Mouse (Mus musculus): ENCODE data around the gene Cd99l2. TPM values are rescaled to one million over a fixed set of nuclear protein-coding genes. Genes with fewer than 3 reads are reported as not detected.

The Cd99l2 gene
- polyA plus RNA-seq, 2 experiments, result 28.2 to 30.6 TPM

- H3K27ac ChIP-seq (replicated peaks; ENCODE audit: low read depth, low read length), result no peak overlapping the region
- no peaks in the 10 kb centered on the region for H3K9me3 ChIP-seq (ENCODE audit: control insufficient read depth, low read length)
- H3K9ac ChIP-seq (ENCODE audit: low read depth, low read length, severe bottlenecking), result no peak overlapping the region
- H3K4me1 ChIP-seq (ENCODE audit: control insufficient read depth, insufficient read depth, low read length), result no peaks in the 10 kb centered on the region; the same call in 1 of the 2 replicates
- peak; percentile 53; the same call in 1 of the 2 replicates for ATAC-seq (ENCODE audit: low FRiP score, low read depth)
- WGBS, result 46% methylated on average over 6 of the region's 6 CpGs
- H3K4me3 ChIP-seq (replicated peaks; ENCODE audit: low read length), result no peak overlapping the region
- H3K36me3 ChIP-seq (ENCODE audit: control insufficient read depth, insufficient read depth, low read length), result no peaks in the 10 kb centered on the region
- no peaks in the 10 kb centered on the region for H3K27me3 ChIP-seq (ENCODE audit: control insufficient read depth, insufficient read depth, low read length)
- TF ChIP-seq POLR2A (IDR thresholded peaks at IDR 0.05; ENCODE audit: borderline replicate concordance, extremely low read depth, insufficient read depth, insufficient read length), result no peak
- DNase-seq (ENCODE audit: low spot score), result peak; percentile 16
- no peak overlapping the region for H3K4me2 ChIP-seq (replicated peaks; ENCODE audit: low read depth, low read length, severe bottlenecking)
Observed at GRCm38 (mm10) chrX:71528646-71529045, 36.0 kb upstream of the Cd99l2 start.

DNA sequence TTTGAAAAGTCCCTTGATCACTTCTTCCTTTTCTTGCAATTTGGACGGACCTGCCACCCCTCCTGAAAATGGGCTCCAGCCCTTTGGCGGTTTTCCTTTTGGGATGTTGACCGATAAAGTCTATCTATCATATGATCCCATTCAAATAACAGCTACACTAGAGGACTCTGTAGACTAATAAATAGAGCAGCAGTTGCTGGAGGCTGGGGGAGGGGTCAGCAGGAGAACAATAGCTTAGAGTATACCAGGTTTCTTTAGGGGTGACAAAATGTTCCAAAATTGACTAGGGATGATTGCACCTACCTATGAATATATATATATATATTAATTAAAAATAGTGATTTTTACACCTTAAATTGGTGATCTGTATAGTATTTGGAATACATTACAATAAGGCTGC, 35.5 kb upstream of the Cd99l2 start:
- Histone ChIP-seq H3K4me2 (replicated peaks; ENCODE audit: low read depth, low read length, severe bottlenecking) (no peak overlapping the region), H3K4me1 (ENCODE audit: control insufficient read depth, insufficient read depth, low read length) (no peaks in the 10 kb centered on the region; the same call in 1 of the 2 replicates)
- 40% methylated on average over 3 of the region's 3 CpGs for WGBS

DNA sequence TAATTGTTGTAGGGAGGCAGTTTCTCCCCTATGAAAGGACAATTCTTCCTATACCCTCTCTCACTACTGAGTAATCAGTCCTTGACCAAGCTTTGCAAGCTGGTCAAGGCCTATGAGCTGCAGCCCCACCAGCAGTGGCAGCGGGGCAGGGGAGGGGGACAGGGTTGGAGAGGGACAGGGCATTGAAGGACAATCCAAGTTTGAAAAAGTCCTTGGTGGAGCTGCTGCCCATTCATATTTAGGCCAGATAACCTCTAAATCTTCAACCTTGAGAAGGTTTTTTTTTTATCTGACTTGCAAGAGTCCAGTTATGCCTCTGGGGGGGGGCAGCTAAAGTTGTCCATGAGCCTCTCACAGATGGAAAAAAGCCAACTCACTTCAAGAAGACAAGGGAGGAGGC, 34.8 kb upstream of the Cd99l2 start:
- Histone ChIP-seq H3K9me3 (ENCODE audit: control insufficient read depth, low read length) (no peaks in the 10 kb centered on the region), H3K27ac (replicated peaks; ENCODE audit: low read depth, low read length) (no peak overlapping the region), H3K9ac (ENCODE audit: low read depth, low read length, severe bottlenecking) (no peak overlapping the region), H3K4me2 (replicated peaks; ENCODE audit: low read depth, low read length, severe bottlenecking) (no peak overlapping the region), H3K4me1 (ENCODE audit: control insufficient read depth, insufficient read depth, low read length) (no peaks in the 10 kb centered on the region; the same call in 1 of the 2 replicates), H3K36me3 (ENCODE audit: control insufficient read depth, insufficient read depth, low read length) (no peaks in the 10 kb centered on the region), H3K4me3 (replicated peaks; ENCODE audit: low read length) (no peak overlapping the region), H3K27me3 (ENCODE audit: control insufficient read depth, insufficient read depth, low read length) (no peaks in the 10 kb centered on the region)
- no peak for TF ChIP-seq POLR2A (IDR thresholded peaks at IDR 0.05; ENCODE audit: borderline replicate concordance, extremely low read depth, insufficient read depth, insufficient read length)
- no peak for ATAC-seq (ENCODE audit: low FRiP score, low read depth)
- DNase-seq (ENCODE audit: low spot score), result no peak
- 100% methylated on average over 1 of the region's 1 CpGs for WGBS

More for the DNA sequence above, 35.5 kb upstream of the Cd99l2 start:
- Histone ChIP-seq H3K27ac (replicated peaks; ENCODE audit: low read depth, low read length) (no peak overlapping the region), H3K4me3 (replicated peaks; ENCODE audit: low read length) (no peak overlapping the region), H3K27me3 (ENCODE audit: control insufficient read depth, insufficient read depth, low read length) (no peaks in the 10 kb centered on the region), H3K36me3 (ENCODE audit: control insufficient read depth, insufficient read depth, low read length) (no peaks in the 10 kb centered on the region), H3K9ac (ENCODE audit: low read depth, low read length, severe bottlenecking) (no peak overlapping the region), H3K9me3 (ENCODE audit: control insufficient read depth, low read length) (no peaks in the 10 kb centered on the region)
- ATAC-seq (ENCODE audit: low FRiP score, low read depth), result no peak
- TF ChIP-seq POLR2A (IDR thresholded peaks at IDR 0.05; ENCODE audit: borderline replicate concordance, extremely low read depth, insufficient read depth, insufficient read length), result no peak
- DNase-seq (ENCODE audit: low spot score), result no peak

- no peak overlapping the region for H3K4me2 ChIP-seq (replicated peaks; ENCODE audit: low read depth, low read length, severe bottlenecking)
- DNase-seq (ENCODE audit: low spot score) (no peak), ATAC-seq (ENCODE audit: low FRiP score, low read depth) (no peak)
- no peaks in the 10 kb centered on the region for H3K9me3 ChIP-seq (ENCODE audit: control insufficient read depth, low read length)
- no peaks in the 10 kb centered on the region; the same call in 1 of the 2 replicates for H3K4me1 ChIP-seq (ENCODE audit: control insufficient read depth, insufficient read depth, low read length)
- H3K27me3 ChIP-seq (ENCODE audit: control insufficient read depth, insufficient read depth, low read length), result no peaks in the 10 kb centered on the region
- WGBS, result 74% methylated on average over 3 of the region's 3 CpGs
- no peak overlapping the region for H3K27ac ChIP-seq (replicated peaks; ENCODE audit: low read depth, low read length)
- H3K36me3 ChIP-seq (ENCODE audit: control insufficient read depth, insufficient read depth, low read length), result no peaks in the 10 kb centered on the region
- no peak for TF ChIP-seq POLR2A (IDR thresholded peaks at IDR 0.05; ENCODE audit: borderline replicate concordance, extremely low read depth, insufficient read depth, insufficient read length)
- no peak overlapping the region for H3K4me3 ChIP-seq (replicated peaks; ENCODE audit: low read length)
- no peak overlapping the region for H3K9ac ChIP-seq (ENCODE audit: low read depth, low read length, severe bottlenecking)
Observed at GRCm38 (mm10) chrX:71525593-71526299, 33.1 kb upstream of the Cd99l2 start.

GRCm38 (mm10) chrX:71524310-71524709, 31.7 kb upstream of the Cd99l2 start:
- no peak for ATAC-seq (ENCODE audit: low FRiP score, low read depth)
- no peak for TF ChIP-seq POLR2A (IDR thresholded peaks at IDR 0.05; ENCODE audit: borderline replicate concordance, extremely low read depth, insufficient read depth, insufficient read length)
- no peaks in the 10 kb centered on the region; the same call in 1 of the 2 replicates for H3K4me1 ChIP-seq (ENCODE audit: control insufficient read depth, insufficient read depth, low read length)
- H3K27ac ChIP-seq (replicated peaks; ENCODE audit: low read depth, low read length), result no peak overlapping the region
- no peak for DNase-seq (ENCODE audit: low spot score)
- no peaks in the 10 kb centered on the region for H3K9me3 ChIP-seq (ENCODE audit: control insufficient read depth, low read length)
- H3K4me3 ChIP-seq (replicated peaks; ENCODE audit: low read length), result no peak overlapping the region
- no peak overlapping the region for H3K4me2 ChIP-seq (replicated peaks; ENCODE audit: low read depth, low read length, severe bottlenecking)
- H3K36me3 ChIP-seq (ENCODE audit: control insufficient read depth, insufficient read depth, low read length), result no peaks in the 10 kb centered on the region
- no peak overlapping the region for H3K9ac ChIP-seq (ENCODE audit: low read depth, low read length, severe bottlenecking)
- WGBS, result 64% methylated on average over 2 of the region's 2 CpGs
- H3K27me3 ChIP-seq (ENCODE audit: control insufficient read depth, insufficient read depth, low read length), result no peaks in the 10 kb centered on the region
